Mouse (Mus musculus): Measurements from ENCODE around the gene Pde4d.

The Pde4d gene

DNA sequence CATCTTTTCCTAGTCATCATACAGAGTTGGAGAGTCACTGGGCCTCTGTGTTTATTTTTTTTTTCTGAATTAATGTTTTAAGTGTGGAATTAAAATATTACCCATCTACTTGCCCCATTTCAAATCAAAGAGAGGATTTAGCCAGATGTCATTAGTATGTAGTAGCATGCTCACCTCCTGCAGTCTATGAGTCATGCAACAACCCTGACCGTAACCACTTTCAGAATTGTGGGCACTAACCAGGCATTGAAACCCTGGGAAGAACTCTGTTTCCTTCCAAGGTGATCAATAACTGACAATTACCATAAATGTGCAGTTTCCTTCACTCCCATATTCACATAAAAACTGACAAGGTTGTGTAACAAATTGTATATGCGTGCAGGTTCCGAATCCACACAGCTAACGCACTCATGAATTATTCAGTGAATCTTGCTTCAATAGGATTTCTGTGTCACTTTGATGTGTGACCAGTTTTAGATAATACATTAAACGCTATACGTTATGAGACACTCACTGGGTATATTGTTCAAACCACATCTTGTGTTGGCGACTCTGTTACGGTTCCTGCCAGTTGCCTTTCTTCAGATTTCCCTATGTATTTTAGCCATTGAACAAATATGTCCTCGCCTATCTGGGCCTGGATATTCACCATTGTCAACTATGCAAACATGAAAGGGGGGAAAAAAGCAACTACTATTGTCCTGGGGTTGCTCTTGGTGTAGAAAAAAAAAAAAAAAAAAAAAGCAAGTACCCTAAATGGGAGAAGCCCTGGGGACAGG, 719.0 kb downstream of the Pde4d start:
- in situ Hi-C loops (cut with MseI, MboI) = no loop called here

DNA sequence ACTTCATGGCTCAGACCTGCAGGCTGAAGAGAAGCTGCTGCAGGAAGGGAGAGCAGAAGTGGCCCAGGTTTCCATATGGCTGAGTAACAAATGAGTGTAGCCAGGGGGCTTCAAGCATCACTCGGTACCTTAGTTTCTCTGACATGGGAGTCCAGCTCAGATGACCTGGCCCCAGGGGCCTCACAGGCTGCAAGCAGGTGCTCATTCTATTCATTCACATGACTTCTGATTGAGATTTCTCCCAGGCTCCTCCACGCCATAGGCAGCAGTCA, 719.5 kb downstream of the Pde4d start:
- in situ Hi-C loops (cut with MseI, MboI) = no loop called here

DNA sequence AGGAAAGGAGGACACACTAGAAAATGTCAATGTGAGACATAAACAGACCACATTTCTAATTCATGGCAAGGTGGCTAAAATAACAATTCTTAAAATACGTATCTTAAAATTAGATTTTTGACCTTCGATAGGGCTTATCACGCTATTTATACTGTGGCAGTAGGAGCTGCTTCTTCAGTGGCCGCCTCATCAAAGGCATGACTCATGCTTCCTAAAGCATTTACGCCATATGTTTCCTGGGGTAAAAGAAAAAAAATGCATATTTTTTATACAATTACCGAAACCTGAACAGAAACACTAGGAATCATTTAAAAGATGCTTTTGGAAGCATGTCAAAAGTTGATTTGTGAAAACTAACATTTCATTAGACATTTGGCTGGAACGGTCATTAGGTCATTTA, 721.9 kb downstream of the Pde4d start:
- in situ Hi-C loops (cut with MseI, MboI) = no loop called here

DNA sequence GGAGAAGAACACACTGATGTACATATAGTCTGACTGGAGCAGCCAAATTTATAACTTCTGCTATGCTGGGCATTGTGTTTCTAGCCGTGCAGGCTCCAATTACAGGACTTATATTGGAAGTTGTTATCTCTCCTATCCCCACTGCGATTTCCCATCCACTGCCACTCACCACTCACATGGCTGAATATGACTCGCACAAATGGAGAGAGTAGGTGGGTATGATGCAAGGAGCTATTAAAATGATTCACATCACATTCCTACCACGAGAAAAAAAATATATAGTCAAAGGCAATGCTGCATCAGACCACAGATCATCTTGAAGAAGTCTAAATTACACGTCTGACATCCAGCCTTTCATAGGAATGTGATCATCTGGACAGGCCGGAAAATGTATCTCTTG, 725.5 kb downstream of the Pde4d start:
- in situ Hi-C loops (cut with MseI, MboI) = no loop called here

DNA sequence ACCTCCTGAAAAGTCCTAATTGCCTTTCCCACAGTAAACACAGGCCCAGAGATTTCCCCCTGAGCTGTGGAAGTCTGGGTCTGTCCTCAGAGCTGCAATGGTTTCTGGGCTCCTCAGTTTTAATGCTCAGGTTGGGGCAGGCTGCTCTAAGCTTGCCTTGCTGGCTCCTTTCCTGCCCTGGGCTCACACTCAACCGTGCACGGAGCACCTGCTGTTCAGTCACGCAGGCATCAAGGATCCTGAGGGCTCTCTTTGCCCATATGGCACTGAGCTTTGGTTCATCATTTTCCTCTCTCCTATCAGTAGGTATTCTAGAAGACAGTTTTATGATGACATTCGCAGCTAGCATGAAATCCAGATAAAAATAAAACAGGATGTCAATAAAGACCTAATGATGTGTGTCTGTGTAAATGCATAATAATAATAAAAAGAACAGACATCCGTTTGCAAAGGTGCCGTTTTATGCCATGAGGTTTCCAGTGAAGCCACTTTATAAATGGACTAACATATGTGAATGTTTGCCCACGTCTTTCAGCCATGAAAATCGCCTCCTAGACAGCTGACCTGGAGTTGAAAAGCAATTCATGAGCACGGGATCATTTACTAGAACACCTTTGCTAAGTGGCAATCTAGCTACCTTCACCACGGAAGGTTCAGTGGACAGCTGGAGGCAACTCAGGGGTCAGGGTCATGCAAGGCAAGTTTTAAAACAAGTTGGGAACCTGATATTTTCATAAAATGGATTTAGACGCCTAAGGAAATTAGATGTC, 726.3 kb downstream of the Pde4d start:
- in situ Hi-C loops (cut with MseI, MboI) = no loop called here

DNA sequence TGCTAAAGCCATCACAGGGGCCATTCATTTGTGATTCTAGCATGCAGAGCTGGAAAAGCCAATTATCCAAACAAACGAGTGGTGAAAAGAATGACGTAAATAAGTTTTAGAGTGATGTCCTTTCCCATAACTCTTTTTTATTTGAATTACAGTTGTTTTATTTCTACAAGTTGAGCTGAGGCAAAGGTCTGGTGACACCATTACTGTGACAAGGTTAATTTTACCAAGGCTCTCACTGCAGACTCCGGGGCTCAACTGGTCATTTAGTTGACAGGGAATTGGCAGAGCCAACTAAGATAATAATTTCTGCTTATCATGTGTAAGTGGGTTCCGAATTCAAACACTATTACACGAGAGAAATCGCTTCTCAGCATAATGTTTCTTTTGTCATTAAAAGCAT, 731.6 kb downstream of the Pde4d start:
- in situ Hi-C loops (cut with MseI, MboI) = no loop called here

DNA sequence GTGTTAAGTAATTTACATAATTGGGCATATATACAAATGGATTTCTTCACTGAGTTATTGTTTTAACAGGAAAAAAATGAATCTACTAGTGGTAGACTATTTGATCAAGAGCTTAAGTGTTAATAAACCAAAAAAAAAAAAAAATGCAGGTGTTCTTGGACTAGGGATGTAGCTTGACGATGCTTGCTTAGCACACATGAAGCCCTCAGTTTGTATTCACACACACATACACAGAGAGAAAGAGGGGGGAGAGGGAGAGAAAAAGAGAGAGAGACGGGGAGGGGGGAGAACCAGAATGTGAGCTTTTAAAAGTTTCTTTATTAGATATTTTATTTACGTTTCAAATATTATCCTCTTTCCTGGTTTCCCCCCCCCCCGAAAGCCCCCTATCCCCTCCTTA, 740.9 kb downstream of the Pde4d start:
- in situ Hi-C loops (cut with MseI, MboI) = no loop called here

DNA sequence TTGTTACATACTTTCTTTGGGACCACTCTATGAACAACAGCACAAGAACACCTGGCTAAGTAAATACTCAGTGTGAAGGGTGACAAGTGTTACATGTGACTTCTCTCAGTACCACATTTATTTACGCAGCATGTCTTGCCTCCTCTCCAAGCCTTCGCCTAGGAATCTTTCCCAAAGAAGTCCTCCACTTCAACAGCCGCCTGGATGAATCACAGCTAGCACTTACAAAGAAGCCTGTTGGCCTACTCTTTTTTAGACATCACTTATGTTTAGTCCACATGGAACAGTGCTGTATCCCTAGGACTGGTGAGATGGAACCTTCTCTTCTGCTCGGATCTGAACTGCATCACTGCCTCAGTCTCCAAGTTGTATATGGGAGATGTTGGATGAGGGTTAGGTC, 741.4 kb downstream of the Pde4d start:
- in situ Hi-C loops (cut with MseI, MboI) = no loop called here

DNA sequence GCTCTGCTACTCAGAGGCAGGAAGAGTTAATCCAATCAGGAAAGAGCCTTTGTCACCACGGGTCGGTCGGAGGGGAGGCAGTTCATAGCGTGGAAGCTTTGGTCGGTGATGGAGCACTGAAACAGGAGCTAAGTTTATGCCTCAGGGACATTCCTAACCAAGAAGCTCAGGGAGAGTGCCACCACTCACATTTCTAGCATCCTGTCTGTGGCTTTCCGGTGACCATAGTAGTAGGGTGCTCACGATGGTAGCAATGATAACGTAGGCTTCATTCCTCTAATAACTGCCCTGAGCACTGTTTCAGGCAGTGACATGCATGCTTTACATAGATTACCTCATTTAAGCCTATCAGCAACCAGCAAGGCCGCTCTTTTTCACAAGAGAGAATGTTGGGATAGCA, 755.8 kb downstream of the Pde4d start:
- in situ Hi-C loops (cut with MseI, MboI) = loop anchor here (10.0 to 25.0 kb wide), 5 partner anchors 391 to 1018 kb away; no protein-coding TSS in a partner anchor

DNA sequence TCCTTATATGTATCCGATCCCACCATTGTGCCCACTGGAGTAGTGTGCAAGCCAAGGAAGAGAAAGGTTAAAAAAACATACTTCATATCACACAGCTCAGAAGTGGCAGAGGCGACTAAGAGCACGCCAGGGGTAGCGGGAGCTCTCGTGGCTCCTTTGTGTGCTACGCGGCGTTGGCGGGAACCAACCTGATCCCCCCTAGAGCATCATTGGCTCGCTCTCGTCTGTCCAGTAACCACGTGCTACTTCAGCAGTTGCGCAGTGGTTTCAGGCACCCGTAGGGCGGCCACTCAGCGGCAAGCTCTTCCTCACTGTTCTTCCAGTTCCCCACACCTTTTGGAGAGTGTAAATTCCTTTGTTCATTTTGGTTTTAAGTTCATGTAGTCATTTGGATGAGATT, 758.9 kb downstream of the Pde4d start:
- in situ Hi-C loops (cut with MseI, MboI) = loop anchor here (10.0 to 25.0 kb wide), 5 partner anchors 394 to 1021 kb away; no protein-coding TSS in a partner anchor

DNA sequence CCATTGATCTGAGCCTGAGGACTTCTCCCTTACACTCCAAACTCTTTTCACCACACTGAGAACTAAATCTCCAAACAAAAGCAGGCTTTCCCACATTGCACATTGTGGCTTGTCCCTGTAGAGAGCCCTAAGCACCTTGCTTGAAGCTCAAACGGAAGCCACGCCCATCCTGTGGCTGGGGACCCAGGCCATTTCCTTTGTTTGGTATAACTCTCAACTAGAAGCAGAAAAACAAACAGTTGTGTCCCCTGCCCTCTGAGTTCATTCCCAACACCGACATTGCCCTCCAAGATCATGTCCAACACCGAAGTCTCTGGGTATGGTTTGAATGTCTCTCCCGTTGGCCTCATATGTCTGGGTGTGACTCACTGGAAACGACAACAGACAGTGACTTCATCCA, 759.7 kb downstream of the Pde4d start:
- in situ Hi-C loops (cut with MseI, MboI) = loop anchor here (10.0 to 25.0 kb wide), 5 partner anchors 395 to 1022 kb away; no protein-coding TSS in a partner anchor

DNA sequence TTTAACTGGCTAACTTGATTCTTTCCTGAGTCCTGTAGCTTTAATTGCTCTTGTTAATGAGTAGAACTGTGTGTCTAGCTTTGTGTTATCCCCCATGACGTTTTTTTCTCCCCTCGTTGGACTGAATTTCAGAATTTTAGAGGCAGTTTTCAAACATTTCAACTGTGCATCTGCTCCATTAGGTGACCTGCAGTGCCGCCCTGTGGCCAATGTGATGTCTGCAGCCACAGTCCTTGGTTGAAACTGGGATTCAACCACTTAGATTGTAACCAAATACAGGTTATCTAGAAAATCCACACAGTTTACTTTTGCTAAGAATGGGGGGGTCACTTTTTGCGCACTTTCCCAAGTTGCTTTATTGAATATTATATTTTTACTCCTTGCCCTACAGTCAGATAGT, 760.7 kb downstream of the Pde4d start:
- in situ Hi-C loops (cut with MseI, MboI) = loop anchor here (10.0 to 25.0 kb wide), 5 partner anchors 326 to 1023 kb away; no protein-coding TSS in a partner anchor

DNA sequence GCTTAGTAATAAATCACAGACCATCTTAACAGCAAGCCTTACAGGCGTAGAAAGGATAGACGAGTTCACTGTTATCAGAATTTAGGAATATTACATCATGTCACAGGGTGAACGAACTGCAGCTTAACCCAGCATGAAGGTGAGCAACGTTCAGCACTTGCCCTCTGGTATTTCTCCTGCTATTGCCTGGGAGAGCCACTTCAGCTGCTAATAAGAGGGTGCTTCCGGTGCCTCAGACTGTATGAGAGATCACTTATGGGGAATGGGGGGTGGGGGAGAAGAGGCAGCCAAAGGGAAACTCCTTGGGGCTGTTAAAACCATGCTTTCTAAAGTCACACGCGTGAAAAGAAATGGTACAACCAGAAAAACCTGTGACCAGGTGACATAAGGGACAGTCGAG, 761.7 kb downstream of the Pde4d start:
- in situ Hi-C loops (cut with MseI, MboI) = loop anchor here (10.0 to 25.0 kb wide), 5 partner anchors 327 to 1024 kb away; no protein-coding TSS in a partner anchor

DNA sequence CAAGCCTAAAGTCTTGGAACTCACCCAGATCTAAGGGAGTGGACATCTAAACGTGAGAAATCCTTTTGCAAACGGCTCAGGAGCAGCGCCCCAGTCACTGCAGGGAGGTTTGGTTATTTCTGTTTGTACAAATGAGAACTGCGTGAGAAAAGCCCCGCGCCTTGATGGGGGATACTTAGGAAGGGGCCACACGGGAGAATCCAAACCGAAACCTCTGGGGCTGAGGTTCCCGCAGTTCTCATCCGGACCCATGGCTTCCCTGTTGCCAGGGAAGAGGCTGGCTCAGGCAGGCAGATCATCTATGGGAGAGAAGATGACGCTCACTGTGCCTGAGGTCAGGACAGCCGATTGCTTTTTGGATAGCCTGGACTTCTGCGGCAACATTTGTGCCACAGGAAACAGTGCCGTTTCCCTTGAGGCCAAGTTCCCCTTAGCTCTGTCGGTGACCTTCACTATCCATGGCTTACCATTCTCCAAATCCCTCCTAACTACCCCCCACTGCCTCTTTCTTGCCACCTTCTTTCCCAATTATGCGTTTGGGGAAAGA, 762.3 kb downstream of the Pde4d start:
- in situ Hi-C loops (cut with MseI, MboI) = loop anchor here (10.0 to 25.0 kb wide), 5 partner anchors 327 to 1025 kb away; no protein-coding TSS in a partner anchor

DNA sequence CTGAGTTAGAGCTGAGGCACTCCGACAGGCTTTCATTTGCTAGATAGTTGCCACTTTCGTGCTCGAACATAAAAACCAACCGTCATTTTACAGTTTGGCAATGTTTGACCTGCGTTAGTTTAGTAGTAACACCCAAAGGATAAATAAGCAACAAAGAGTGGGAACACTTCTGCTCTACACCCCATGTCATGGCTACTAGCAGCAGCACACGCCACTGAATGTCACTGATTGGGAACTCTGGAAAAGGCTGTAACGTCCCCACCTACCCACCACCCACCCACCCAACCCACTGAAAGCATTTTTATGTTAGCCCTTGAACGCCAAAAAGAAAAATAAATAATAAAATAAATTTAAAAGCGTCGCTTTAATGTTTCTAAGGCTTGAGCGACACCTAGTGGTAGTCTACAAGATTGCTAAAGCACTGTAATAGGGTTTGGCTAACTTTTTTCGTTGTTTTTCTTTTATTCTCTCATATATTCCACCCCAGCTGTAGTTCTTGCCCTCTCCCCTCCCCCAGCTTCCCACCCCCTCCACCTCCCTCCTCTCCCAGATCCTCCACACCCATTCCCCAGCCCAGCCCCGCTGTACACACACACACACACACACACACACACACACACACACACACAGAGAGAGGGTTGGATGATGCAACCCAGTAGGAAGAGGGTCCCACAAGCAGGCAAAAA, 763.2 kb downstream of the Pde4d start:
- in situ Hi-C loops (cut with MseI, MboI) = loop anchor here (10.0 to 25.0 kb wide), 5 partner anchors 328 to 1026 kb away; no protein-coding TSS in a partner anchor

DNA sequence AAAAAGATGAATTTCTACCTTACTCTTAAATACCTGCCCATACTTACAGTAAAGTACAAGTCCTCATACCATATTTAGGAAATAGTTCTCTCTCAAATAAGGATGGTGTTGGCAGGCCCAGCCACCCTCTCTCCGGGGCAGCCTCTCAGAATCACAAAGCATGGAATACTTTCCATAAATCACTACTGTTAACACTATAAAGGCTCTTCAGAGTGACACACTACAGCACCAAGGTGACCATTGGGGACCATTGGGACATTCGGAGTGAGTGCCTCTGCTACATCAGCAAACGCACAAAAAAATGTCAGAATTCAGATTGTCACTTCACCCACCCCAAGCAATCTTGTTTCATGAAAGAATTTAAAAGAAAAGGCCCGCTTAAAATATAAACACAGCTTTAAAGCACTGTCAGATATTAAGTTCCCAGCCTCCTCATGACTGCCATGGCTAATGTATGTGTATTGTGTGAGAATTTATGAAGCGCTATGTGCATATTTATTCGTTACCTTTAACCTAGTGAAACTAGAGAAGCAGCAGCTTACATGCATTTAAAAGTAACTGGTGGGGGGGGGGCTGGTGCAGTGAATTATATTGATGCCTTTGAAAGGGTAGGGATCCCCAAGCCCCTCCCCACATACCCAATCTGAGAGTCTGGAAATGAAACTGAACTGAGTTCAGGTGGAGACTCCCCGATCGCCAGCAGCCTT, 769.4 kb downstream of the Pde4d start:
- in situ Hi-C loops (cut with MseI, MboI) = loop anchor here (10.0 to 25.0 kb wide), 5 partner anchors 334 to 1032 kb away; no protein-coding TSS in a partner anchor

DNA sequence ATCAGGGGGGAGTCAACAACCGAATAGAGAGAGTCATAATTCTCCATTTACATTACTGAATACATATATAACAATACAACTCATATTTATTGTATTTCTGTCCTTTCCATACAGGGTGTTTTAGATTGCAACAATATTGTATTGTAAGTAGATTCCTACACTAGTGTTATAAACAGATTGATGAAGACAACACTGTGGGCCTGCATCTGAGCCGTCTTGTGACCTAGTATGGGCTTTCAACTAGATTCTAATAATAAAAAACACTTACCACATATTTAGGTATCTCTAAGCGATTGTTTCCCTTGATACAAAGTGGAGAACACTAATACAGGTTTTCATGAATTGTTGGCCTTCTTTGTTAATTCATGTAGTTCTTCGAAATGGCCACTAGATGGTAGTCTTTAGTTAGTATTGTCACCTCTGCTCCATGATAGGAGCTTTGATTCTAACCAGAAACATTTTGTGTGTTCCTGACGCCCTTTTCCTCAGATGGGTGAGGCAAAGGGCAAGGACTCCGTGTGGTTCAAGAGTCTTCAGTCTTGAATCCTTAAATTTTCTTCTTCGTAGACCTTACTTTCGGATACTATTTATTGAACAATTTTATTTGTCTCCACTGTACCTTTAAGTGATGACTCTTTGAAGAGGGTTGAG, 779.3 kb downstream of the Pde4d start:
- in situ Hi-C loops (cut with MseI, MboI) = no loop called here

DNA sequence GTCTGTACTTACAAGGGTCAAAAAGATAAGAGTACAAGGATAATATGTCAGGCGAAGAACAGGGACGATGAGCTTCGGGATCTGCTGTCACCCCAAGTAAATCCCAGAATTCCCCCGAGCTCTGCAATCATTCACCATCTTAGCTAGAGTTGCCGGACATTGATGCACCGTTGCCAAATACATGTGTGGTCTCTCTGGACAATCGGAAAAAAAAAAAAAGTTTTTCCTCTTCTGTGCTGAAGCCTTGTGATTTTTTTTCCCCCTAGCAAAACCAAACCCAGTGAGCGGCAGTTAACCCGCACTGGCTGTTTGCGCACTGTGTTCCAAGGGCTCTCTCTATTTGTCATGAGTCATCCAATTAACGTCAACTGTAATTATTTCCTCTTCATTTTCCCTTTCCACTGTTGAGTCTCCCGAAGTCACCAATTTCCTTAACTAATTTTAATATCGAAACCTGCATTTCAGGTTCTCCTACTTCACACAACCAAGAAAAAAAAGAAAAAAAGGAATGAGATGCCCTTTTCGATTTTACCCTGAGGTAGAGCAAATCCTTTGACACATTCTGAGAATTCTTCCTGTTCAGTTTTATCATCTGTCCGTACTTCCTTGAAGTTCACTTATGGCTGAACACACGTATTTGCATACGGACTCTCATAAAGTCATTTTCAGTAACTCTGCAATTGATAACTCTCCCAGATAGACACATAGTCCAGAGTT, 780.0 kb downstream of the Pde4d start:
- in situ Hi-C loops (cut with MseI, MboI) = loop anchor here (5.0 to 10.0 kb wide), 3 partner anchors 113 to 318 kb away; no protein-coding TSS in a partner anchor

DNA sequence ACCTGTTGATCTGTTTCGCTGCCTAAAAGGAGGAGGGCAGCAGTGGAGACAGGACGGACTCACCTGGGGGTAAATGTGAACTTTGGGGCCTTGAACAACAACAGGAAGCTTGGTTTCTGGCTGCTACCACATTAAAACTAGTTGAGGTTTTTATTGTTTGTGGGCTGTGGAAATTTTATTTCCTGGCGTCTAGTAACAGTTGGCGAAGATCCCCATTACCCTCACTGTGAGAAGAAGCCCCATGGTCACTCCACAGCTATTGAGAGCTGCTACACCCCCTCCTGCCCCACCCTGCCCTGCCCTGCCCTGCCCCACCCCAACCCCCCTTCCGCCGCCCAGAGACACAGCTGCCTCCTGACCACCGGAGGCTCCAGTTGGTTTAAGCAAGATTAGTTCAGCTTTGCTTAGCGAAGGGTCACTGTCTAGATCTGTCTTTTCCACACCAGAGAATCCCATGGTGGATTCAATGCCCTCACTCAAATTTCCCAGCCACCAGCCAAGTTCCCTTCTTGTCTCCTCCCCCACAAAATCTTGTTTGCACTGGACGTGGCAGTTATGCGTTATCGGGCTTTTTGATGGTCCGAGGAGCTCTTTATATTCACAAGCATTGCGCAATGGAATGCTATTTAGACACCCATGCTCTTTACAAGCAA, 780.7 kb downstream of the Pde4d start:
- in situ Hi-C loops (cut with MseI, MboI) = loop anchor here (5.0 to 10.0 kb wide), 3 partner anchors 112 to 317 kb away; no protein-coding TSS in a partner anchor

All from mouse trophoblast stem cell (cell line).